ENCODE assay signal across 7 mouse cellular contexts in genomic region chr10:3740148-3740503, GRCm38 (mm10). TPM values are rescaled to one million over a fixed set of nuclear protein-coding genes. Genes with fewer than 3 reads are reported as not detected.
DNase-seq lines count a peak whose midpoint lies in the region; ATAC-seq lines count a peak whose summit lies in the region.

Plekhg1 (plus strand) TSS chr10:3740364.

- peak within 1 kb of the TSS; percentile 84 for H3K9ac ChIP-seq in embryonic facial prominence, embryonic 13.5 days
- peak within 1 kb of the TSS; percentile 80 for H3K9ac ChIP-seq in kidney, embryonic 14.5 days (ENCODE audit: low read depth, low read length)
- H3K9ac ChIP-seq in limb, embryonic 15.5 days: peak within 1 kb of the TSS; percentile 60
- H3K9ac ChIP-seq in midbrain, embryonic 15.5 days: peak within 1 kb of the TSS; percentile 58

- H3K4me3 ChIP-seq in embryonic facial prominence, embryonic 13.5 days: peak within 1 kb of the TSS; percentile 72
- peak within 1 kb of the TSS; percentile 73 for H3K4me3 ChIP-seq in kidney, embryonic 14.5 days (ENCODE audit: low read length)
- peak within 1 kb of the TSS; percentile 70 for H3K4me3 ChIP-seq in limb, embryonic 15.5 days
- H3K4me3 ChIP-seq in midbrain, embryonic 15.5 days: peak within 1 kb of the TSS; percentile 66

- peaks cover 36% of the 10 kb centered on the region for H3K4me1 ChIP-seq in embryonic facial prominence, embryonic 13.5 days
- peaks cover 13% of the 10 kb centered on the region for H3K4me1 ChIP-seq in kidney, embryonic 14.5 days (ENCODE audit: control insufficient read depth, insufficient read depth, low read length)
- peaks cover 21% of the 10 kb centered on the region; the same call in 1 of the 2 replicates for H3K4me1 ChIP-seq in limb, embryonic 15.5 days
- peaks cover 15% of the 10 kb centered on the region; the same call in 1 of the 2 replicates for H3K4me1 ChIP-seq in midbrain, embryonic 15.5 days

- peak within 1 kb of the TSS; percentile 82 for H3K4me2 ChIP-seq in embryonic facial prominence, embryonic 13.5 days
- peak within 1 kb of the TSS; percentile 89 for H3K4me2 ChIP-seq in kidney, embryonic 14.5 days (replicated peaks; ENCODE audit: low read depth, low read length)
- H3K4me2 ChIP-seq in limb, embryonic 15.5 days: peak within 1 kb of the TSS; percentile 87
- H3K4me2 ChIP-seq in midbrain, embryonic 15.5 days: peak within 1 kb of the TSS; percentile 99

- 0% methylated on average over 26 of the region's 29 CpGs for WGBS in embryonic facial prominence, embryonic 13.5 days
- WGBS in kidney, embryonic 14.5 days: 0% methylated on average over 29 of the region's 29 CpGs
- WGBS in limb, embryonic 15.5 days: 0% methylated on average over 25 of the region's 29 CpGs
- WGBS in midbrain, embryonic 15.5 days: under 1% methylated on average over 29 of the region's 29 CpGs

- H3K27me3 ChIP-seq in embryonic facial prominence, embryonic 13.5 days: no peaks in the 10 kb centered on the region
- no peaks in the 10 kb centered on the region for H3K27me3 ChIP-seq in kidney, embryonic 14.5 days (ENCODE audit: control insufficient read depth, insufficient read depth, low read length)
- no peaks in the 10 kb centered on the region for H3K27me3 ChIP-seq in limb, embryonic 15.5 days
- H3K27me3 ChIP-seq in midbrain, embryonic 15.5 days (replicated peaks): peaks cover 3% of the 10 kb centered on the region; the same call in 1 of the 2 replicates

- DNase-seq in brain, adult 2 months (ENCODE audit: low read depth, low spot score): peak; percentile 71
- DNase-seq in heart, adult 9 months (ENCODE audit: low spot score in 2 of 2): peak; percentile 87
- peak; percentile 49 to 73 for DNase-seq in spleen, postnatal 4 days (ENCODE audit: low spot score in 2 of 2)

- no peaks in the 10 kb centered on the region for H3K36me3 ChIP-seq in embryonic facial prominence, embryonic 13.5 days
- no peaks in the 10 kb centered on the region for H3K36me3 ChIP-seq in kidney, embryonic 14.5 days (ENCODE audit: control insufficient read depth, insufficient read depth, low read length)
- no peaks in the 10 kb centered on the region for H3K36me3 ChIP-seq in limb, embryonic 15.5 days
- no peaks in the 10 kb centered on the region for H3K36me3 ChIP-seq in midbrain, embryonic 15.5 days (replicated peaks)

- peak; percentile 79 for ATAC-seq in embryonic facial prominence, embryonic 13.5 days (ENCODE audit: insufficient number of reproducible peaks, insufficient read depth, low FRiP score, low TSS enrichment, low read depth)
- ATAC-seq in kidney, embryonic 14.5 days (ENCODE audit: low FRiP score, low TSS enrichment): peak; percentile 94
- peak; percentile 83 for ATAC-seq in limb, embryonic 15.5 days (ENCODE audit: insufficient number of reproducible peaks, low FRiP score, low TSS enrichment, low read depth)
- peak; percentile 93 for ATAC-seq in midbrain, embryonic 15.5 days (replicated peaks)

- peak within 1 kb of the TSS; percentile 95 for H3K27ac ChIP-seq in embryonic facial prominence, embryonic 13.5 days
- peak within 1 kb of the TSS; percentile 92 for H3K27ac ChIP-seq in kidney, embryonic 14.5 days (ENCODE audit: low read depth, low read length)
- H3K27ac ChIP-seq in limb, embryonic 15.5 days: peak within 1 kb of the TSS; percentile 93
- H3K27ac ChIP-seq in midbrain, embryonic 15.5 days: peak within 1 kb of the TSS; percentile 73

- no peaks in the 10 kb centered on the region for H3K9me3 ChIP-seq in embryonic facial prominence, embryonic 13.5 days
- H3K9me3 ChIP-seq in kidney, embryonic 14.5 days (ENCODE audit: control insufficient read depth, low read length): no peaks in the 10 kb centered on the region
- no peaks in the 10 kb centered on the region for H3K9me3 ChIP-seq in limb, embryonic 15.5 days
- H3K9me3 ChIP-seq in midbrain, embryonic 15.5 days: no peaks in the 10 kb centered on the region

RNA-seq across cellular contexts. Expression of gene Plekhg1, which starts in this region (rescaled TPM):
- 18.4 and 21.8 TPM in 2 replicates for polyA plus RNA-seq in embryonic facial prominence, embryonic 13.5 days (2015; fragmentation: Nextera tagmentation; extraction: Ambion mirVana)
- 11.7 and 16.9 TPM in 2 replicates for polyA plus RNA-seq in kidney, embryonic 14.5 days (2014; fragmentation: Nextera tagmentation; extraction: Ambion mirVana)
- 15.1 and 19.3 TPM in 2 replicates for polyA plus RNA-seq in limb, embryonic 15.5 days (2015; fragmentation: Nextera tagmentation; extraction: Ambion mirVana)
- 8.0 and 8.6 TPM in 2 replicates for polyA plus RNA-seq in midbrain, embryonic 15.5 days (2015; fragmentation: Nextera tagmentation; extraction: Ambion mirVana)

Comparison
In these comparisons a context has a peak if more than half of its experiments do, and no peak if none do; other contexts are left out.
1. Peak in every context shown above with its lines: DNase-seq, ATAC-seq, H3K4me3 ChIP-seq and H3K27ac ChIP-seq.